Mouse (Mus musculus) midbrain, postnatal 0 days (tissue): ENCODE measurements around the gene Cmtm6. TPM values are rescaled to one million over a fixed set of nuclear protein-coding genes. Genes with fewer than 3 reads are reported as not detected.
A peak's percentile ranks its signal among the peaks of the same experiment; 100 is the strongest.

Source experiments
- ATAC-seq: fragments of 200-750 bp; cut with Nextera tagmentation; 2 replicates; pipeline ENCODE4 v1.8.0; 2017; ENCODE audit warnings: moderate number of reproducible peaks, mild to moderate bottlenecking, moderate TSS enrichment, moderate library complexity; ENCODE audit not compliant: low FRiP score
- DNase-seq: peaks from one replicate; pipeline ENCODE4 v3.0.0-alpha.2; 2015; ENCODE audit warnings: low spot score
- H3K27ac ChIP-seq: fragments of 300-500 bp; sonication (generic); 2 replicates; pipeline ENCODE4 v1.5.1; 2014; ENCODE audit warnings: low read depth, mild to moderate bottlenecking, low read length, mixed read lengths
- H3K27me3 ChIP-seq: fragments of 300-500 bp; sonication (generic); 2 replicates; pipeline ENCODE4 v1.6.1; 2014; ENCODE audit warnings: low read length, control low read depth, mixed read lengths; ENCODE audit not compliant: insufficient read depth
- H3K36me3 ChIP-seq: fragments of 300-500 bp; sonication (generic); 2 replicates; pipeline ENCODE4 v1.6.1; 2014; ENCODE audit warnings: low read length, control low read depth, mixed read lengths; ENCODE audit not compliant: insufficient read depth
- H3K4me1 ChIP-seq: fragments of 300-500 bp; sonication (generic); 2 replicates; pipeline ENCODE4 v1.6.1; 2014; ENCODE audit warnings: mild to moderate bottlenecking, control low read depth, antibody characterized with exemption, low read length, mixed read lengths; ENCODE audit not compliant: insufficient read depth
- H3K4me2 ChIP-seq: fragments of 300-500 bp; sonication (generic); 2 replicates; pipeline ENCODE4 v1.6.1; 2014; ENCODE audit warnings: low read depth, mild to moderate bottlenecking, low read length, mixed read lengths; ENCODE audit not compliant: poor library complexity, severe bottlenecking
- H3K4me3 ChIP-seq: fragments of 300-500 bp; sonication (generic); 2 replicates; pipeline ENCODE4 v1.5.1; 2014; ENCODE audit warnings: low read depth, mild to moderate bottlenecking, low read length, moderate library complexity
- H3K9ac ChIP-seq: fragments of 300-500 bp; sonication (generic); replicated peaks from 2 replicates; pipeline ENCODE4 v1.6.1; 2014; ENCODE audit warnings: mild to moderate bottlenecking, low read length, moderate library complexity, mixed read lengths; ENCODE audit not compliant: poor library complexity, severe bottlenecking
- H3K9me3 ChIP-seq: fragments of 300-500 bp; sonication (generic); 2 replicates; pipeline ENCODE4 v1.6.1; 2016; ENCODE audit warnings: low read length, control low read depth
- CTCF ChIP-seq: IDR thresholded peaks from 2 replicates; pipeline ENCODE4 v1.5.1; 2016; ENCODE audit warnings: antibody characterized with exemption, mild to moderate bottlenecking
- WGBS: fragments of 180-500 bp; shearing (Covaris S2); extraction: QIAGEN DNeasy Blood & Tissue Kit; methylation state at CpG from one replicate; pipeline ENCODE4 v1.1.7; 2014; 5-methylcytosine and 5-hydroxymethylcytosine counted together
- polyA plus RNA-seq: library from polyadenylated mRNA; unstranded; fragments of >200 nt; fragmentation: Nextera tagmentation; extraction: Ambion mirVana; gene quantifications from 2 replicates; pipeline ENCODE4 v1.2.1, GENCODE M21; 2015
- total RNA-seq: library from RNA; depleted of rRNA; stranded (reverse); fragments of >200 nt; gene quantifications from 2 replicates; pipeline ENCODE4 v1.2.3, GENCODE M21; 2014

The Cmtm6 gene
- total and polyA plus RNA-seq, 2 experiments from 2014 or later: 19.2 to 19.3 TPM

DNA sequence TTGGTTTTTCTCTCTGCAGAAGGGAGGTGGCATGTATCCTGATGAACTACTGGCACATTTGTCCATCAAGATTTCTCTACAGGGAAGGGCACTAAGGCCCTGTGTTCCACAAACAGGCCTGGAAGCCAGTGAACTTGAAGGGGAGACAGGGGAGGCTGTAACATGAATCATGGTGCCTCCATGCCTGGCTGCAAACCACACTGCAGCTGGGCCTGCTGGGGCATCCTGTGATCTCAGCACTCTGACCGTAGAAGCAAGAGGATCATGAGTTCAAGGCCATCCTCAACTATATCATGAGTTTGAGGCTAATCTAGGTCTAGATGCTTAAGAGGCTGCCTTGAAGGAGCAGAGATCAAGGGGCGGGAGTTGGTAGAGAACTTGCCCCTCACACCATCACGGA, 45.4 kb downstream of the Cmtm6 start:
- H3K4me1 ChIP-seq: no peaks in the 10 kb centered on the region; the same call in 1 of the 2 replicates
- TF ChIP-seq CTCF: no peak
- no peak for ATAC-seq
- H3K9me3 ChIP-seq: no peaks in the 10 kb centered on the region
- 93% methylated on average over 3 of the region's 3 CpGs for WGBS
- H3K4me3 ChIP-seq: no peak overlapping the region
- no peak overlapping the region for H3K4me2 ChIP-seq
- DNase-seq: no peak
- H3K27me3 ChIP-seq: peaks cover 4% of the 10 kb centered on the region; the same call in 1 of the 2 replicates
- H3K9ac ChIP-seq: no peak overlapping the region
- no peaks in the 10 kb centered on the region for H3K36me3 ChIP-seq
- H3K27ac ChIP-seq: no peak overlapping the region

DNA sequence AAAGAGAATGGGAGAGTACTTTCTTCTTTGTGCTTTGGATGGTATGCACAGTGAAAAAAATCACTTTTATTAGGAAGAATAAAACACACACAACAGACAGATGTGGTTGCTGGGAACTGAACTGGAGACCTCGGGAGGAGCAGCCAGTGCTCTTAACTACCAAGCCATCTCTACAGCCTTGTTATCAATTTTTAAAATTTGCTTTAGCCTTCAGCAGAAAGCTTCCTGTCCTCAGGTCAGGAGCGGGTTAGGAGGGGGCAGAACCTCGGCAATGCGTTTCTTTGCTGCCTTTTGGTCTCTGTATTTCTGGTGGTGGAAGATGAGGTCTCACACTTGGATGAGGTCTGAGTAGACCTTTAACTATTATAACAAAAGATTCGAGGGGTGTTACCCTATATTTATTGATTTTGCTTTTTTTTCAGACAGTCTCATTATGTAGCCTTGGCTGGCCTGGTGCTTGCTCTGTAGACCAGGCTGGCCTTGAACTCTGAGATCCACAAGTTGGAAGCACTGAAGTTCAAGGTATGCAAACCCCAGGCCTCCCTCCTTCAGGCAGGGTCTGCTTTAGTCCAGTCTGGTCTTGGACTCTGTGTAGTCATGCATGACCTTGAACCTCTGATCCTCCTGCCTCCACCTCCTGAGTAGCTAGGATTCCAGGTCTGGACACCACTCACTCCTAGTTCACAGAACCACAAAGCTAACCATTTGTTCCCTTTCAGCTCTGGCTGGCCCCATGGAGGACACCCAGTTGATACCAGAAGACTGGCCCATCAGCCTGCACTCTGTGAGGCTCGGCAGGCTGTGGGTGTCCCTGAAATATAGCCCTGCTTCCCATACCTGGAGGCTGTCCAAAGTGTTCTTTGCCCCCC, 46.5 kb downstream of the Cmtm6 start:
- H3K4me3 ChIP-seq: no peak overlapping the region
- no peak overlapping the region for H3K4me2 ChIP-seq
- H3K9me3 ChIP-seq: no peaks in the 10 kb centered on the region
- no peak for TF ChIP-seq CTCF
- H3K27ac ChIP-seq: no peak overlapping the region
- no peak for ATAC-seq
- 89% methylated on average over 6 of the region's 6 CpGs for WGBS
- H3K36me3 ChIP-seq: no peaks in the 10 kb centered on the region
- H3K4me1 ChIP-seq: peaks cover 4% of the 10 kb centered on the region
- no peak for DNase-seq
- H3K27me3 ChIP-seq: peaks cover 9% of the 10 kb centered on the region; the same call in 1 of the 2 replicates
- no peak overlapping the region for H3K9ac ChIP-seq

DNA sequence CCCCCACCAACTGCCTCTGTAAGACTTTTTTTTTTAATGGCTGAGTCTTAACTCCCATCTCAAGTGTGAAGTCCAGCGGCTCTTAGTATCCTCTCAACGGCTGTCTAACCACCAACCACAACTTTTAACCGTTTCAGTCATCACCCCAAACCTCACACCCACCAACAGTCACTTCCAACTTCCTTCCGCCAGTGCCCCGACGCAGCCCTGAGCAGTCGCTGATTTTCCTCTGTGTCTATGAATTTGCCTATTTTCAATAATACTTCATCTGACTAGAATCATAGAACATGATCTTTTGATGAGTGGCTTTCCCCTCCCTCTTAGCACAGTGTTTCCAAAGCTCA, 47.1 kb downstream of the Cmtm6 start:
- 88% methylated on average over 7 of the region's 7 CpGs for WGBS
- peaks cover 9% of the 10 kb centered on the region; the same call in 1 of the 2 replicates for H3K27me3 ChIP-seq
- peaks cover 4% of the 10 kb centered on the region for H3K4me1 ChIP-seq
- no peaks in the 10 kb centered on the region for H3K36me3 ChIP-seq
- no peak overlapping the region for H3K27ac ChIP-seq
- H3K4me2 ChIP-seq: no peak overlapping the region
- no peak for TF ChIP-seq CTCF
- no peak for ATAC-seq
- DNase-seq: no peak
- no peak overlapping the region for H3K9ac ChIP-seq
- no peak overlapping the region for H3K4me3 ChIP-seq
- no peaks in the 10 kb centered on the region for H3K9me3 ChIP-seq

DNA sequence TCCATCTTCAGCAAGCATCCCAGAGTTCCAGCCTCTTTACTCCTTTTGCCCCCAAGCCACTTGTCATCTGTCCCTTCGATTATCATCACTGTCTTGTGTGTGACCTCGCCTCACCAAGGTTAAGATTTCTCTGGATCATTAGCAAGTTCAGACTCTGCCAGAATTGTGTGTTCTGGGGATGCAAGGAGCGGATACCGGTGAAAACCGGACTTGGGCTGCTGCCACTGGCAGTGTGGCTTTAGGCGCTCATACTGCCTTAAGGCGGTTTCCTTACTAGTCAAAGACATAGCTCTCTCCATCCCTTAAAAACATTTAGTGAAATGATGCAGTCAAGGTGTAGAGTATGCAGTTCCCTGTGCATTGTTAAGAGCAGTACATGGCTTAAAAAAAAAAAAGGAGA, 48.0 kb downstream of the Cmtm6 start:
- DNase-seq: no peak
- no peak for ATAC-seq
- no peak overlapping the region for H3K9ac ChIP-seq
- H3K27ac ChIP-seq: no peak overlapping the region
- no peaks in the 10 kb centered on the region for H3K9me3 ChIP-seq
- peaks cover 9% of the 10 kb centered on the region; the same call in 1 of the 2 replicates for H3K27me3 ChIP-seq
- H3K4me1 ChIP-seq: peaks cover 4% of the 10 kb centered on the region
- no peaks in the 10 kb centered on the region for H3K36me3 ChIP-seq
- no peak overlapping the region for H3K4me3 ChIP-seq
- no peak for TF ChIP-seq CTCF
- WGBS: 86% methylated on average over 7 of the region's 7 CpGs
- no peak overlapping the region for H3K4me2 ChIP-seq

DNA sequence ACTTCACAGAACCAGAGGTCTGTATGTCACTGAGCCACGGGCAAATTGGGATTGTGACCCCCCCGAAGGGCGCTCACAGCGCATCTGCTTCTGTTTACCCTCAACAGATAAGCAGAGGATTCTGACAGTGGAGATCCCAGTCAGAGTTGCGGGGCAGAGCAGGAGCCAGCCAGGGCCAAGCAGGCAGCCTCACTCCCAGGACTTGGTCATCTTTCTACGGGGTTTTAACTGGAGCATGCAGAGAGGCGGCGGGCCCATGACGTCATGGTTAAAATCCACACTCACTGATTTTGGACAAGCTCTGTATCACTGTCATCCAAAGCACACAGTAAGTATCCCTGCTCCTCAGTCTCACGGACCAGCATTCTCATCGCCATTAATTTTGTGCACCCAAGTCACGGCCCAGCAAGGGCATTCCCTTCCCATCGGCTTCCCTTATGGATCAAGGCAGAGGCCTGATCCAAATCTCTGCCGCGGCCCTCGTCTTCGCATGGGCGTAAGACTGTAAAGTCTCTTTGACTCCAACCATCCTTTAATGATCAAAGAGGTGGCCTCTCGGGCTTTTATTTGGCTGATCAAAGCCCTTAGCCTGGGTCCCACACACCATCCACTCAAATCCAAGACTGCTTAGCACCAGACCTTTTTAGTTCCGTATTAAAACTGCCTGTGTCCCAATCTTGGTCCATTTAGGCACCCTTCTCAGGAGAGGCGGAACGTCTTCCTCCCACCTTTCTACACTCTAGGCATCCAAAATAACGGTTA, 49.2 kb downstream of the Cmtm6 start:
- ATAC-seq (no peak; the same call in 1 of the 2 replicates), DNase-seq (no peak)
- Histone ChIP-seq H3K27ac (no peak overlapping the region), H3K4me1 (peaks cover 4% of the 10 kb centered on the region), H3K9me3 (no peaks in the 10 kb centered on the region), H3K36me3 (no peaks in the 10 kb centered on the region), H3K27me3 (peaks cover 9% of the 10 kb centered on the region; the same call in 1 of the 2 replicates), H3K9ac (no peak overlapping the region), H3K4me2 (peak overlapping the region; percentile 88; the same call in 1 of the 2 replicates), H3K4me3 (peak overlapping the region; percentile 45; the same call in 1 of the 2 replicates)
- WGBS: 37% methylated on average over 23 of the region's 23 CpGs
- TF ChIP-seq CTCF: no peak
